Mouse (Mus musculus): Measurements from ENCODE around the gene Helz. TPM values are rescaled to one million over a fixed set of nuclear protein-coding genes. Genes with fewer than 3 reads are reported as not detected.
A peak's percentile ranks its signal among the peaks of the same experiment; 100 is the strongest.
"Not testable (repeated sequence)": the region's sequence is repeated elsewhere in the genome, so short reads cannot be mapped to it uniquely, and the experiment has no call there.

The Helz gene
- polyA plus RNA-seq (2015; fragmentation: Nextera tagmentation; extraction: Ambion mirVana) = 19.2 and 22.0 TPM in 2 replicates

- H3K27ac ChIP-seq = peak within 1 kb of the TSS; percentile 78
- peak; percentile 76 for ATAC-seq (ENCODE audit: low FRiP score, low read depth)
- H3K9me3 ChIP-seq = no peaks in the 10 kb centered on the region
- peak within 1 kb of the TSS; percentile 97 for H3K4me3 ChIP-seq
- WGBS = under 1% methylated on average over 65 of the region's 70 CpGs
- peaks cover 26% of the 10 kb centered on the region for H3K36me3 ChIP-seq
- H3K4me2 ChIP-seq (replicated peaks) = peak within 1 kb of the TSS; percentile 98
- peaks cover 10% of the 10 kb centered on the region; the same call in 1 of the 2 replicates for H3K4me1 ChIP-seq
- peaks cover 4% of the 10 kb centered on the region; the same call in 1 of the 2 replicates for H3K27me3 ChIP-seq
- peak within 1 kb of the TSS; percentile 93 for H3K9ac ChIP-seq
Observed at GRCm38 (mm10) chr11:107547351-107548203, at the start of gene Helz. TSS of gene Helz (plus strand) at chr11:107547930.

DNA sequence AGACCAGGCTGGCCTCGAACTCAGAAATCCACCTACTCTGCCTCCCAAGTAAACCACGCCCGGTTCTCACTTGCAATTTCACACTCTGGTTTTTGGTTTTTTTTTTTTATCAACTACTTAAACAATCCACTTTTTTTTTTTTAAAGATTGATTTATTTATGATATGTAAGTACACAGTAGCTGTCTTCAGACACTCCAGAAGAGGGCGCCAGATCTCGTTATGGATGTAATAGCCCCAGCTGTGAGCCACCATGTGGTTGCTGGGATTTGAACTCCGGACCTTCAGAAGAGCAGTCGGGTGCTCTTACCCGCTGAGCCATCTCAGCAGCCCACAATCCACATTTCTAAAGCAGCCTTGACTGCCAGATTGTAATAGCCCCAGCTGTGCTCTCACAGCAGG, 44.9 kb upstream of the Helz start:
- Histone ChIP-seq H3K36me3 (peaks cover 23% of the 10 kb centered on the region), H3K27me3 (no peaks in the 10 kb centered on the region), H3K4me2 (replicated peaks) (no peak overlapping the region), H3K27ac (no peak overlapping the region), H3K4me1 (no peaks in the 10 kb centered on the region), H3K9me3 (no peaks in the 10 kb centered on the region), H3K9ac (no peak overlapping the region), H3K4me3 (no peak overlapping the region)
- WGBS = 85% methylated on average over 8 of the region's 8 CpGs
- ATAC-seq (ENCODE audit: low FRiP score, low read depth) = no peak

DNA sequence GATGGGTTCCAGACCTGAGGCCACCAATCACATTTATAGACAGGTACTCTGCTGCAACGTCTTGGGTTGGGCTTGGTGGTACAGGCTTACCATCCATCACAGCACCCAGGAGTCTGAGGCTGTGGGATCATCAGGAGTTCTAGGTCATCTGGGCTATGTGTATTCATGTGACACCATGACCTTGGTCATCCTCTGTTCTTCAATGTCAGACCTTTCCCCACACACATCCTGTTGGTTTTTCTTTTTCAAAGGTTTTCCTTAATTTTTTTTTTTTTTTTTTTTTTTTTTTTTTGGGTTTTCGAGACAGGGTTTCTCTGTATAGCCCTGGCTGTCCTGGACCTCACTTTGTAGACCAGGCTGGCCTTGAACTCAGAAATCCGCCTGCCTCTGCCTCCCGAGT, 43.4 kb upstream of the Helz start:
- WGBS = 93% methylated on average over 3 of the region's 4 CpGs

DNA sequence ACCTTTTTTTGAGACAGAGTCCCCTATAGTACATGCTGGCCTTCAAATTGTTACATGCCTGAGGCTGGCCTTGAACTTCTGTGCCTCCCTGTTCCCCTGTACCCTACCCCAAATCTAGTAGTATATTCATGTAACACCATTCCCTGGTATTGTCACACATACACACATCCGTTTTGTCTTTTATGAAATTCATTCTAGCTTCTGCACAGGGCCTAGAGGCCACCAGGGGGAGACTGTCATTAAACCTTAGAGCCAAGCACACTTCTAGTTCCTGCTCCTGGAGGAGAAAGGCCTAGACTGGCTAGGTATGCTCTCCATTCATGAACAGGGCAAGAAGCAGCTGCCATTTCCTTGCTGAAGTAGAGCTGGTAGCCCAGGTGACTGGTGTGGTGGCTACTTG, 41.5 kb upstream of the Helz start:
- Histone ChIP-seq H3K9ac (no peak overlapping the region), H3K36me3 (no peaks in the 10 kb centered on the region), H3K4me1 (peaks cover 16% of the 10 kb centered on the region), H3K27me3 (peaks cover 5% of the 10 kb centered on the region; the same call in 1 of the 2 replicates), H3K4me3 (no peak overlapping the region), H3K27ac (no peak overlapping the region), H3K9me3 (0 out of 2 replicates have a peak, but pooled peaks cover 5% of the 10 kb centered on the region), H3K4me2 (replicated peaks) (no peak overlapping the region)
- no peak for ATAC-seq (ENCODE audit: low FRiP score, low read depth)
- 79% methylated on average over 1 of the region's 1 CpGs for WGBS

More for the DNA sequence above, 43.4 kb upstream of the Helz start:
- not testable (repeated sequence) for H3K27me3 ChIP-seq; H3K27ac ChIP-seq; H3K4me1 ChIP-seq; H3K9ac ChIP-seq; H3K36me3 ChIP-seq; H3K9me3 ChIP-seq; H3K4me2 ChIP-seq (replicated peaks); ATAC-seq (ENCODE audit: low FRiP score, low read depth); H3K4me3 ChIP-seq

- H3K36me3 ChIP-seq = no peaks in the 10 kb centered on the region
- H3K9me3 ChIP-seq = 0 out of 2 replicates have a peak, but pooled peaks cover 5% of the 10 kb centered on the region
- H3K27me3 ChIP-seq = peaks cover 5% of the 10 kb centered on the region; the same call in 1 of the 2 replicates
- no peak overlapping the region for H3K9ac ChIP-seq
- no peak overlapping the region for H3K4me3 ChIP-seq
- peak overlapping the region; percentile 25; the same call in 1 of the 2 replicates for H3K4me2 ChIP-seq (replicated peaks)
- peaks cover 22% of the 10 kb centered on the region for H3K4me1 ChIP-seq
- no peak for ATAC-seq (ENCODE audit: low FRiP score, low read depth)
- no peak overlapping the region for H3K27ac ChIP-seq
- WGBS = 17% methylated on average over 11 of the region's 11 CpGs
Observed at GRCm38 (mm10) chr11:107509631-107510338, 37.9 kb upstream of the Helz start.

- no peak overlapping the region for H3K27ac ChIP-seq
- no peak for ATAC-seq (ENCODE audit: low FRiP score, low read depth)
- H3K36me3 ChIP-seq = no peaks in the 10 kb centered on the region
- H3K4me3 ChIP-seq = peak overlapping the region; percentile 2; the same call in 1 of the 2 replicates
- peaks cover 5% of the 10 kb centered on the region; the same call in 1 of the 2 replicates for H3K27me3 ChIP-seq
- peak overlapping the region; percentile 48 for H3K9ac ChIP-seq
- H3K4me2 ChIP-seq (replicated peaks) = peak overlapping the region; percentile 48
- H3K4me1 ChIP-seq = peaks cover 22% of the 10 kb centered on the region
- WGBS = 5% methylated on average over 18 of the region's 18 CpGs
- H3K9me3 ChIP-seq = 0 out of 2 replicates have a peak, but pooled peaks cover 5% of the 10 kb centered on the region
Observed at GRCm38 (mm10) chr11:107510362-107511269, 37.1 kb upstream of the Helz start.

- ATAC-seq (ENCODE audit: low FRiP score, low read depth) = not testable (repeated sequence)
Observed at GRCm38 (mm10) chr11:107511954-107512353, 35.8 kb upstream of the Helz start.

GRCm38 (mm10) chr11:107513047-107513446, 34.7 kb upstream of the Helz start:
- Histone ChIP-seq H3K27me3 (peaks cover 5% of the 10 kb centered on the region; the same call in 1 of the 2 replicates), H3K27ac (no peak overlapping the region), H3K36me3 (no peaks in the 10 kb centered on the region), H3K4me1 (peaks cover 22% of the 10 kb centered on the region), H3K4me3 (no peak overlapping the region), H3K9ac (no peak overlapping the region), H3K9me3 (0 out of 2 replicates have a peak, but pooled peaks cover 5% of the 10 kb centered on the region), H3K4me2 (replicated peaks) (no peak overlapping the region)
- 62% methylated on average over 10 of the region's 10 CpGs for WGBS
- 0 out of 2 replicates have a peak, but pooled peaks have one; percentile 25 for ATAC-seq (ENCODE audit: low FRiP score, low read depth)

More at GRCm38 (mm10) chr11:107511954-107512353, 35.8 kb upstream of the Helz start:
- H3K4me1 ChIP-seq = peaks cover 22% of the 10 kb centered on the region
- H3K9ac ChIP-seq; H3K36me3 ChIP-seq; H3K9me3 ChIP-seq; H3K4me2 ChIP-seq (replicated peaks); H3K4me3 ChIP-seq; H3K27ac ChIP-seq; H3K27me3 ChIP-seq: not testable (repeated sequence)
- 41% methylated on average over 5 of the region's 5 CpGs for WGBS

DNA sequence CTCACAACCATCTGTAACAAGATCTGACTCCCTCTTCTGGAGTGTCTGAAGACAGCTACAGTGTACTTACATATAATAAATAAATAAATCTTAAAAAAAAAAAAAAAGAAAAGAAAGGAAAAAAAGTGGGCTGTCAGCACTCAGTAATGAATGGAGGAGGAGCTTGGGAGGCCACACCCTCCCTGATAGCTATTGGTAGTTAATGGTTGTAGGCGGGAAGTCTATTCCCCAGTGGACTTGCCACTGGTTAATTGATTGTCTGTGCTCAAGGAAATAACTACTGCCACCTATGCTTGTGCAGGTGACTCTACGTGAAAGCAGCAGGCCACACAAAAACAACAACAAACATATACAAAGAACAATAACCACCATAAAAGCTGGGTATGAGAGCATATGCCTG, 31.3 kb upstream of the Helz start:
- 89% methylated on average over 2 of the region's 2 CpGs for WGBS

GRCm38 (mm10) chr11:107518645-107519429, 28.9 kb upstream of the Helz start:
- no peak for ATAC-seq (ENCODE audit: low FRiP score, low read depth)
- 80% methylated on average over 5 of the region's 5 CpGs for WGBS

More for the DNA sequence above, 31.3 kb upstream of the Helz start:
- H3K4me3 ChIP-seq = no peak overlapping the region
- H3K9ac ChIP-seq = no peak overlapping the region
- no peaks in the 10 kb centered on the region for H3K36me3 ChIP-seq
- peaks cover 6% of the 10 kb centered on the region for H3K4me1 ChIP-seq
- no peak for ATAC-seq (ENCODE audit: low FRiP score, low read depth)
- no peaks in the 10 kb centered on the region for H3K27me3 ChIP-seq
- H3K27ac ChIP-seq = no peak overlapping the region
- no peaks in the 10 kb centered on the region for H3K9me3 ChIP-seq
- no peak overlapping the region for H3K4me2 ChIP-seq (replicated peaks)

GRCm38 (mm10) chr11:107521153-107521552, 26.6 kb upstream of the Helz start:
- Histone ChIP-seq H3K27ac (no peak overlapping the region), H3K4me1 (no peaks in the 10 kb centered on the region), H3K27me3 (no peaks in the 10 kb centered on the region), H3K36me3 (no peaks in the 10 kb centered on the region), H3K4me2 (replicated peaks) (no peak overlapping the region), H3K9ac (no peak overlapping the region), H3K4me3 (no peak overlapping the region), H3K9me3 (no peaks in the 10 kb centered on the region)
- WGBS = 57% methylated on average over 1 of the region's 1 CpGs
- no peak for ATAC-seq (ENCODE audit: low FRiP score, low read depth)

More at GRCm38 (mm10) chr11:107518645-107519429, 28.9 kb upstream of the Helz start:
- Histone ChIP-seq H3K9ac (no peak overlapping the region), H3K36me3 (no peaks in the 10 kb centered on the region), H3K4me1 (no peaks in the 10 kb centered on the region), H3K27me3 (no peaks in the 10 kb centered on the region), H3K4me3 (no peak overlapping the region), H3K9me3 (no peaks in the 10 kb centered on the region), H3K27ac (no peak overlapping the region), H3K4me2 (replicated peaks) (no peak overlapping the region)

All from limb, embryonic 13.5 days (tissue).